Mouse (Mus musculus) heart, embryonic 13.5 days (tissue): Measurements from ENCODE around the gene Klk5. TPM values are rescaled to one million over a fixed set of nuclear protein-coding genes. Genes with fewer than 3 reads are reported as not detected.

Experiments used
- ATAC-seq: fragments of 200-750 bp; cut with Nextera tagmentation; 2 replicates; pipeline ENCODE4 v1.8.0; 2017; ENCODE audit warnings: moderate TSS enrichment; ENCODE audit not compliant: insufficient number of reproducible peaks, low FRiP score, low TSS enrichment; ENCODE audit errors: extremely low read depth
- H3K27ac ChIP-seq: fragments of 300-500 bp; sonication (generic); replicated peaks from 2 replicates; pipeline ENCODE4 v1.5.1; 2015; ENCODE audit warnings: moderate library complexity, mild to moderate bottlenecking, inconsistent platforms
- H3K27me3 ChIP-seq: fragments of 300-500 bp; sonication (generic); replicated peaks from 2 replicates; pipeline ENCODE4 v1.6.1; 2015; ENCODE audit warnings: mild to moderate bottlenecking, inconsistent platforms
- H3K36me3 ChIP-seq: fragments of 300-500 bp; sonication (generic); 2 replicates; pipeline ENCODE4 v1.6.1; 2015; ENCODE audit warnings: mild to moderate bottlenecking, inconsistent platforms
- H3K4me1 ChIP-seq: fragments of 300-500 bp; sonication (generic); 2 replicates; pipeline ENCODE4 v1.6.1; 2015; ENCODE audit warnings: inconsistent platforms
- H3K4me2 ChIP-seq: fragments of 300-500 bp; sonication (generic); 2 replicates; pipeline ENCODE4 v1.6.1; 2015; ENCODE audit warnings: inconsistent platforms, mild to moderate bottlenecking, moderate library complexity
- H3K4me3 ChIP-seq: fragments of 300-500 bp; sonication (generic); 2 replicates; pipeline ENCODE4 v1.5.1; 2015; ENCODE audit warnings: moderate library complexity, mild to moderate bottlenecking, inconsistent platforms
- H3K9ac ChIP-seq: fragments of 300-500 bp; sonication (generic); 2 replicates; pipeline ENCODE4 v1.6.1; 2015; ENCODE audit warnings: inconsistent platforms, mild to moderate bottlenecking, moderate library complexity
- H3K9me3 ChIP-seq: fragments of 300-500 bp; sonication (generic); 2 replicates; pipeline ENCODE4 v1.6.1; 2016; ENCODE audit warnings: inconsistent platforms
- WGBS: fragments of 180-500 bp; shearing (Covaris S2); methylation state at CpG from one replicate; pipeline ENCODE4 v1.1.7; 2015; ENCODE audit warnings: mixed read lengths; 5-methylcytosine and 5-hydroxymethylcytosine counted together
- polyA plus RNA-seq: library from polyadenylated mRNA; unstranded; fragments of >200 nt; fragmentation: Nextera tagmentation; extraction: Ambion mirVana; gene quantifications from 2 replicates; pipeline ENCODE4 v1.2.1, GENCODE M21; 2015

Klk5 gene
- not detected in 2 replicates for polyA plus RNA-seq

GRCm38 (mm10) chr7:43841701-43842100 is at the start of gene Klk5:
TSS of gene Klk5 (plus strand) at chr7:43841971.
- no peaks in the 10 kb centered on the region for H3K27me3 ChIP-seq
- ATAC-seq: no peak
- H3K9me3 ChIP-seq: peaks cover 3% of the 10 kb centered on the region; the same call in 1 of the 2 replicates
- no peak within 1 kb of the TSS for H3K4me3 ChIP-seq
- 24% methylated on average over 3 of the region's 3 CpGs for WGBS
- H3K36me3 ChIP-seq: no peaks in the 10 kb centered on the region
- H3K9ac ChIP-seq: no peak within 1 kb of the TSS
- H3K27ac ChIP-seq: no peak within 1 kb of the TSS
- no peak within 1 kb of the TSS for H3K4me2 ChIP-seq
- H3K4me1 ChIP-seq: no peaks in the 10 kb centered on the region

GRCm38 (mm10) chr7:43796355-43796754 is 45.4 kb upstream of the Klk5 start:
- Histone ChIP-seq H3K27ac (no peak overlapping the region), H3K9me3 (no peaks in the 10 kb centered on the region), H3K36me3 (no peaks in the 10 kb centered on the region), H3K4me2 (peak overlapping the region; percentile 83), H3K4me1 (peaks cover 17% of the 10 kb centered on the region), H3K4me3 (peak overlapping the region; percentile 59), H3K27me3 (peaks cover 50% of the 10 kb centered on the region), H3K9ac (peak overlapping the region; percentile 76)
- 6% methylated on average over 8 of the region's 8 CpGs for WGBS
- no peak for ATAC-seq

GRCm38 (mm10) chr7:43797333-43797769 is 44.4 kb upstream of the Klk5 start, which contains the start of gene Klk8:
TSS of gene Klk8 (plus strand) at chr7:43797577.
- Histone ChIP-seq H3K36me3 (no peaks in the 10 kb centered on the region; the same call in 1 of the 2 replicates), H3K9ac (peak within 1 kb of the TSS; percentile 76), H3K4me1 (peaks cover 17% of the 10 kb centered on the region), H3K9me3 (no peaks in the 10 kb centered on the region), H3K4me3 (peak within 1 kb of the TSS; percentile 59), H3K27ac (no peak within 1 kb of the TSS), H3K4me2 (peak within 1 kb of the TSS; percentile 83), H3K27me3 (peaks cover 50% of the 10 kb centered on the region)
- no peak for ATAC-seq
- WGBS: 1% methylated on average over 28 of the region's 28 CpGs

- WGBS: 32% methylated on average over 13 of the region's 13 CpGs
- peaks cover 17% of the 10 kb centered on the region for H3K4me1 ChIP-seq
- peak overlapping the region; percentile 83 for H3K4me2 ChIP-seq
- H3K9me3 ChIP-seq: no peaks in the 10 kb centered on the region
- no peak overlapping the region for H3K27ac ChIP-seq
- peak; percentile 44; the same call in 1 of the 2 replicates for ATAC-seq
- H3K27me3 ChIP-seq: peaks cover 50% of the 10 kb centered on the region
- peak overlapping the region; percentile 76; the same call in 1 of the 2 replicates for H3K9ac ChIP-seq
- H3K4me3 ChIP-seq: peak overlapping the region; percentile 59
- no peaks in the 10 kb centered on the region; the same call in 1 of the 2 replicates for H3K36me3 ChIP-seq
These were observed 43.8 kb upstream of the Klk5 start for GRCm38 (mm10) chr7:43797844-43798462.

GRCm38 (mm10) chr7:43799876-43800275 is 41.9 kb upstream of the Klk5 start:
- Histone ChIP-seq H3K27me3 (peaks cover 43% of the 10 kb centered on the region), H3K4me1 (peaks cover 17% of the 10 kb centered on the region), H3K4me2 (no peak overlapping the region), H3K36me3 (no peaks in the 10 kb centered on the region; the same call in 1 of the 2 replicates), H3K9ac (no peak overlapping the region), H3K27ac (no peak overlapping the region), H3K4me3 (no peak overlapping the region), H3K9me3 (no peaks in the 10 kb centered on the region)
- ATAC-seq: no peak
- WGBS: 63% methylated on average over 7 of the region's 7 CpGs

GRCm38 (mm10) chr7:43810994-43811393 is 30.8 kb upstream of the Klk5 start, which contains the start of gene Klk7:
TSS of gene Klk7 (plus strand) at chr7:43811294.
- H3K27ac ChIP-seq: no peak within 1 kb of the TSS
- H3K4me2 ChIP-seq: no peak within 1 kb of the TSS
- H3K9ac ChIP-seq: no peak within 1 kb of the TSS
- H3K4me1 ChIP-seq: no peaks in the 10 kb centered on the region
- no peaks in the 10 kb centered on the region for H3K9me3 ChIP-seq
- 45% methylated on average over 5 of the region's 5 CpGs for WGBS
- no peak within 1 kb of the TSS for H3K4me3 ChIP-seq
- H3K27me3 ChIP-seq: peaks cover 9% of the 10 kb centered on the region
- no peak for ATAC-seq
- H3K36me3 ChIP-seq: no peaks in the 10 kb centered on the region

- Histone ChIP-seq H3K4me3 (no peak overlapping the region), H3K27me3 (peaks cover 9% of the 10 kb centered on the region), H3K9me3 (no peaks in the 10 kb centered on the region), H3K4me1 (no peaks in the 10 kb centered on the region), H3K27ac (no peak overlapping the region), H3K36me3 (no peaks in the 10 kb centered on the region), H3K9ac (no peak overlapping the region), H3K4me2 (no peak overlapping the region)
- no peak for ATAC-seq
- WGBS: 76% methylated on average over 7 of the region's 7 CpGs
These were observed 26.6 kb upstream of the Klk5 start for GRCm38 (mm10) chr7:43815211-43815610.

- Histone ChIP-seq H3K9ac (no peak overlapping the region), H3K27ac (no peak overlapping the region), H3K36me3 (no peaks in the 10 kb centered on the region), H3K4me3 (no peak overlapping the region), H3K27me3 (peaks cover 9% of the 10 kb centered on the region; the same call in 1 of the 2 replicates), H3K4me2 (no peak overlapping the region), H3K9me3 (no peaks in the 10 kb centered on the region), H3K4me1 (no peaks in the 10 kb centered on the region)
- no peak for ATAC-seq
These were observed 25.0 kb upstream of the Klk5 start for GRCm38 (mm10) chr7:43816746-43817145.

GRCm38 (mm10) chr7:43821581-43821980 is 20.2 kb upstream of the Klk5 start:
- Histone ChIP-seq H3K9me3 (no peaks in the 10 kb centered on the region), H3K36me3 (no peaks in the 10 kb centered on the region), H3K4me1 (no peaks in the 10 kb centered on the region), H3K27ac (no peak overlapping the region), H3K4me3 (no peak overlapping the region), H3K4me2 (no peak overlapping the region), H3K9ac (no peak overlapping the region), H3K27me3 (no peaks in the 10 kb centered on the region)
- ATAC-seq: no peak
- WGBS: 78% methylated on average over 7 of the region's 7 CpGs

GRCm38 (mm10) chr7:43824199-43824598 is 17.6 kb upstream of the Klk5 start, which contains the start of gene Klk6:
TSS of gene Klk6 (plus strand) at chr7:43824499.
- H3K9ac ChIP-seq: no peak within 1 kb of the TSS
- no peak within 1 kb of the TSS for H3K4me3 ChIP-seq
- no peaks in the 10 kb centered on the region for H3K9me3 ChIP-seq
- no peak for ATAC-seq
- H3K27me3 ChIP-seq: no peaks in the 10 kb centered on the region
- H3K36me3 ChIP-seq: no peaks in the 10 kb centered on the region
- no peak within 1 kb of the TSS for H3K27ac ChIP-seq
- no peaks in the 10 kb centered on the region for H3K4me1 ChIP-seq
- 79% methylated on average over 10 of the region's 10 CpGs for WGBS
- H3K4me2 ChIP-seq: no peak within 1 kb of the TSS

GRCm38 (mm10) chr7:43826056-43826455 is 15.7 kb upstream of the Klk5 start:
- H3K9ac ChIP-seq: no peak overlapping the region
- no peaks in the 10 kb centered on the region for H3K9me3 ChIP-seq
- H3K4me1 ChIP-seq: no peaks in the 10 kb centered on the region
- no peaks in the 10 kb centered on the region for H3K27me3 ChIP-seq
- no peak for ATAC-seq
- H3K27ac ChIP-seq: no peak overlapping the region
- H3K4me3 ChIP-seq: no peak overlapping the region
- H3K4me2 ChIP-seq: no peak overlapping the region
- 75% methylated on average over 5 of the region's 5 CpGs for WGBS
- no peaks in the 10 kb centered on the region for H3K36me3 ChIP-seq

GRCm38 (mm10) chr7:43827706-43828105 is 14.1 kb upstream of the Klk5 start:
- Histone ChIP-seq H3K4me1 (no peaks in the 10 kb centered on the region), H3K4me3 (no peak overlapping the region), H3K27me3 (no peaks in the 10 kb centered on the region), H3K9me3 (no peaks in the 10 kb centered on the region), H3K36me3 (no peaks in the 10 kb centered on the region), H3K9ac (no peak overlapping the region), H3K4me2 (no peak overlapping the region), H3K27ac (no peak overlapping the region)
- no peak for ATAC-seq
- 71% methylated on average over 4 of the region's 4 CpGs for WGBS
